Mouse (Mus musculus) retina, postnatal 7 days (tissue): ENCODE measurements around the gene Nufip1.
"Not testable (repeated sequence)": the region's sequence is repeated elsewhere in the genome, so short reads cannot be mapped to it uniquely, and the experiment has no call there.

Source experiments
- DNase-seq: peaks from one replicate; pipeline ENCODE4 v3.0.0-alpha.2; 2012; ENCODE audit warnings: low read depth, low spot score

Gene Nufip1

GRCm38 (mm10) chr14:76145248-76145647 lies 34.6 kb downstream of the Nufip1 start:
- no peak for DNase-seq

- DNase-seq = no peak
Observed at GRCm38 (mm10) chr14:76145868-76146267, 35.2 kb downstream of the Nufip1 start.

- DNase-seq = no peak
Observed at GRCm38 (mm10) chr14:76147061-76147460, 36.4 kb downstream of the Nufip1 start.

- DNase-seq = no peak
Observed at GRCm38 (mm10) chr14:76148294-76148693, 37.6 kb downstream of the Nufip1 start.

- no peak for DNase-seq
Observed at GRCm38 (mm10) chr14:76149531-76150179, 39.0 kb downstream of the Nufip1 start.

- DNase-seq = no peak
Observed at GRCm38 (mm10) chr14:76150499-76150898, 39.8 kb downstream of the Nufip1 start.

GRCm38 (mm10) chr14:76151011-76151410 lies 40.3 kb downstream of the Nufip1 start:
- no peak for DNase-seq

- no peak for DNase-seq
Observed at GRCm38 (mm10) chr14:76151820-76152161, 41.1 kb downstream of the Nufip1 start.

GRCm38 (mm10) chr14:76152162-76153002 lies 41.7 kb downstream of the Nufip1 start:
- peak; percentile 96 for DNase-seq

- DNase-seq = peak; percentile 11
Observed at GRCm38 (mm10) chr14:76153003-76153675, 42.4 kb downstream of the Nufip1 start.

GRCm38 (mm10) chr14:76153828-76154227 lies 43.1 kb downstream of the Nufip1 start:
- no peak for DNase-seq

GRCm38 (mm10) chr14:76158192-76158785 lies 47.6 kb downstream of the Nufip1 start:
- DNase-seq = no peak

GRCm38 (mm10) chr14:76160580-76160979 lies 49.9 kb downstream of the Nufip1 start:
- DNase-seq = not testable (repeated sequence)

GRCm38 (mm10) chr14:76164236-76164635 lies 53.5 kb downstream of the Nufip1 start:
- no peak for DNase-seq

GRCm38 (mm10) chr14:76164904-76165755 lies 54.4 kb downstream of the Nufip1 start:
- no peak for DNase-seq

- no peak for DNase-seq
Observed at GRCm38 (mm10) chr14:76169876-76170466, 59.3 kb downstream of the Nufip1 start.

GRCm38 (mm10) chr14:76171285-76171684 lies 60.6 kb downstream of the Nufip1 start:
- no peak for DNase-seq

- no peak for DNase-seq
Observed at GRCm38 (mm10) chr14:76174328-76174727, 63.6 kb downstream of the Nufip1 start.

GRCm38 (mm10) chr14:76175808-76176207 lies 65.1 kb downstream of the Nufip1 start:
- no peak for DNase-seq

GRCm38 (mm10) chr14:76177230-76177629 lies 66.5 kb downstream of the Nufip1 start:
- no peak for DNase-seq

- DNase-seq = no peak
Observed at GRCm38 (mm10) chr14:76178447-76178846, 67.8 kb downstream of the Nufip1 start.
